Mouse (Mus musculus) liver, embryonic 14.5 days (tissue): Measurements from ENCODE around the gene Hs3st6.

ENCODE experiments used
- CTCF ChIP-seq: IDR thresholded peaks from 2 replicates; pipeline ENCODE4 v1.5.1; 2016; ENCODE audit warnings: antibody characterized with exemption, low read depth, control low read depth
- EP300 ChIP-seq: IDR thresholded peaks from 2 replicates; pipeline ENCODE4 v1.6.1; 2016; ENCODE audit warnings: antibody characterized with exemption, low read depth

- TF ChIP-seq EP300 (no peak), CTCF (no peak)
Observed at GRCm38 (mm10) chr17:24746986-24747385, 5.8 kb upstream of the Hs3st6 start.
